Mouse (Mus musculus) intestine, postnatal 0 days (tissue): ENCODE measurements around the gene Klhl3. TPM values are rescaled to one million over a fixed set of nuclear protein-coding genes. Genes with fewer than 3 reads are reported as not detected.
"Not testable (repeated sequence)": the region's sequence is repeated elsewhere in the genome, so short reads cannot be mapped to it uniquely, and the experiment has no call there.

Experiments used
- ATAC-seq: fragments of 200-750 bp; cut with Nextera tagmentation; 2 replicates; pipeline ENCODE4 v1.8.0; 2017; ENCODE audit warnings: mild to moderate bottlenecking, moderate TSS enrichment, moderate library complexity
- H3K27ac ChIP-seq: fragments of 300-500 bp; sonication (generic); 2 replicates; pipeline ENCODE4 v1.5.1; 2014; ENCODE audit warnings: mild to moderate bottlenecking, low read depth, low read length, moderate library complexity
- H3K27me3 ChIP-seq: fragments of 300-500 bp; sonication (generic); replicated peaks from 2 replicates; pipeline ENCODE4 v1.6.1; 2014; ENCODE audit warnings: low read length, mixed read lengths; ENCODE audit not compliant: control insufficient read depth, insufficient read depth
- H3K36me3 ChIP-seq: fragments of 300-500 bp; sonication (generic); 2 replicates; pipeline ENCODE4 v1.6.1; 2014; ENCODE audit warnings: mild to moderate bottlenecking, moderate library complexity; ENCODE audit not compliant: control insufficient read depth, insufficient read depth
- H3K4me1 ChIP-seq: fragments of 300-500 bp; sonication (generic); replicated peaks from 2 replicates; pipeline ENCODE4 v1.6.1; 2014; ENCODE audit warnings: antibody characterized with exemption, low read length, mixed read lengths; ENCODE audit not compliant: control insufficient read depth, insufficient read depth
- H3K4me2 ChIP-seq: fragments of 300-500 bp; sonication (generic); replicated peaks from 2 replicates; pipeline ENCODE4 v1.6.1; 2014; ENCODE audit warnings: low read depth, mild to moderate bottlenecking, moderate library complexity
- H3K4me3 ChIP-seq: fragments of 300-500 bp; sonication (generic); 2 replicates; pipeline ENCODE4 v1.5.1; 2014; ENCODE audit warnings: low read depth, low read length
- H3K9ac ChIP-seq: fragments of 300-500 bp; sonication (generic); 2 replicates; pipeline ENCODE4 v1.6.1; 2014; ENCODE audit warnings: mild to moderate bottlenecking, low read depth, low read length
- H3K9me3 ChIP-seq: fragments of 300-500 bp; sonication (generic); 2 replicates; pipeline ENCODE4 v1.6.1; 2016; ENCODE audit warnings: mixed run types; ENCODE audit not compliant: control insufficient read depth
- CTCF ChIP-seq: sonication (generic); IDR thresholded peaks from 2 replicates; pipeline ENCODE4 v1.5.1; 2016; ENCODE audit warnings: low read depth, mild to moderate bottlenecking, control low read depth, antibody characterized with exemption, moderate library complexity
- WGBS: fragments of 180-500 bp; shearing (Covaris S2); extraction: QIAGEN DNeasy Blood & Tissue Kit; methylation state at CpG from one replicate; pipeline ENCODE4 v1.1.7; 2014; 5-methylcytosine and 5-hydroxymethylcytosine counted together
- polyA plus RNA-seq: library from polyadenylated mRNA; unstranded; fragments of >200 nt; fragmentation: Nextera tagmentation; extraction: Ambion mirVana; gene quantifications from 2 replicates; pipeline ENCODE4 v1.2.1, GENCODE M21; 2015

The Klhl3 gene
- polyA plus RNA-seq, 1 experiment from 2014 or later: 0.74 TPM

DNA sequence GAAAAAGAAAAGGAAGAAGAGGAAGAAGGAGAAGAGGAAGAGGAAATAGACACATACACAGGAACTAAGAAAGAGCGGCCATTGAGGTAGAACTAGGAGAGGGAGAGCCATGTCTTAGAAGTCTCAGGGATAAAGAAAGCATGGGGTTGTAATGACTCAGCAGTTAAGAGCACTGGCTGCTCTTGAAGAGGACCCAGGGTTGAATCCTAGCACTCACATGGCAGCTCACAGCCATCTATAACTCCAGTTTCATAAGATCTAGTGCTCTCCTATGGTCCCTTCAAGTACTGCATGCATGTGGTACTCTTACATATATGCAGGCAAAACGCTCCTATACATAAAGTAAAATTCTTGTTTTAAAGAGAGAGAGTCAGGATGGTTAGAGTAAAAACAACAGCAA lies 42.6 kb upstream of the Klhl3 start:
- Histone ChIP-seq H3K27me3 (no peaks in the 10 kb centered on the region), H3K9me3 (no peaks in the 10 kb centered on the region), H3K4me3 (no peak overlapping the region), H3K4me1 (0 out of 2 replicates have a peak, but pooled peaks cover 3% of the 10 kb centered on the region), H3K4me2 (no peak overlapping the region), H3K36me3 (peaks cover 17% of the 10 kb centered on the region), H3K9ac (no peak overlapping the region), H3K27ac (no peak overlapping the region)
- TF ChIP-seq CTCF: peak; percentile 24; the same call in 1 of the 2 replicates
- WGBS: 92% methylated on average over 2 of the region's 2 CpGs
- ATAC-seq: no peak

DNA sequence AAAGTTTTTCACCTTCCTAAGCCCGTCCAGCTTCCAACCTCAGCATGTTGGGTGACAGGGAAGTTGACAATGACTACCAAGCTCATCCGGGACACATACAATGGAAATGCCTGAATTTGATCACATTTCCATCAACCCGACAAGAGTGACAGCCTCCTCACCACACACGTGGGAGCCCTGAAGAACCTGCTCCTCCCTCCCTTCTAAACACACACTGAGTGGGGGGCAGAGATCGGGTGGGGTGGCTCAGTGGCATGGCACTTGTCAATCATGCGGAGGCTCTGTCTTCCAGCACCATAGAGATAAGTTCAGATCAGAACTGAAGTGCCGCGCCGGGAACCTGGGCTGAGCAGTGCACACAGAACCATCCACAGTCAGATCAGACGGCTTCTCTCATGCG lies 37.0 kb upstream of the Klhl3 start:
- H3K4me3 ChIP-seq: no peak overlapping the region
- no peak for ATAC-seq
- H3K36me3 ChIP-seq: no peaks in the 10 kb centered on the region
- H3K27me3 ChIP-seq: no peaks in the 10 kb centered on the region
- TF ChIP-seq CTCF: no peak
- H3K4me1 ChIP-seq: no peaks in the 10 kb centered on the region
- H3K4me2 ChIP-seq: no peak overlapping the region
- no peaks in the 10 kb centered on the region for H3K9me3 ChIP-seq
- no peak overlapping the region for H3K27ac ChIP-seq
- WGBS: 75% methylated on average over 11 of the region's 11 CpGs
- no peak overlapping the region for H3K9ac ChIP-seq

DNA sequence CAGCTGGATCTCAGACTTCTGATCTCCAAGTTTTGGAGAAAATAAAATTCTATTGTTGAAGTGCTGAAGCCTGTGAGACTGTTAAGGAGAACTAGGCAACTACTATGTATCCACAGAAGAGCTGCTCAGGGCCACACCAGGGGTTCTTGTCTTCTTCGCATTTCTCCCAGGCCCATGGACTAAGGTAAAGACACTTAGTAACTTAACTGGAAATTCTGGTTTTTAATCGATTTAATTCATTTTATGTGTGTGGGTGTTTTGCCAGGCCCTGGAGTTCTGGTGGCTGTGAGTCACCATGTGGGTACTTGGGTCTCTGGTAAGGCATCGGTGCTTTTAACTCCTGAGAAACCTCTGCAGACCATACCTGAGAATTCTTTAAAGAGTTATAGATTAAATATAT lies 36.2 kb upstream of the Klhl3 start:
- Histone ChIP-seq H3K4me2 (no peak overlapping the region), H3K27me3 (no peaks in the 10 kb centered on the region), H3K9me3 (no peaks in the 10 kb centered on the region), H3K4me3 (no peak overlapping the region), H3K9ac (no peak overlapping the region), H3K36me3 (no peaks in the 10 kb centered on the region), H3K27ac (no peak overlapping the region), H3K4me1 (no peaks in the 10 kb centered on the region)
- WGBS: 76% methylated on average over 3 of the region's 3 CpGs
- no peak for ATAC-seq
- TF ChIP-seq CTCF: no peak

DNA sequence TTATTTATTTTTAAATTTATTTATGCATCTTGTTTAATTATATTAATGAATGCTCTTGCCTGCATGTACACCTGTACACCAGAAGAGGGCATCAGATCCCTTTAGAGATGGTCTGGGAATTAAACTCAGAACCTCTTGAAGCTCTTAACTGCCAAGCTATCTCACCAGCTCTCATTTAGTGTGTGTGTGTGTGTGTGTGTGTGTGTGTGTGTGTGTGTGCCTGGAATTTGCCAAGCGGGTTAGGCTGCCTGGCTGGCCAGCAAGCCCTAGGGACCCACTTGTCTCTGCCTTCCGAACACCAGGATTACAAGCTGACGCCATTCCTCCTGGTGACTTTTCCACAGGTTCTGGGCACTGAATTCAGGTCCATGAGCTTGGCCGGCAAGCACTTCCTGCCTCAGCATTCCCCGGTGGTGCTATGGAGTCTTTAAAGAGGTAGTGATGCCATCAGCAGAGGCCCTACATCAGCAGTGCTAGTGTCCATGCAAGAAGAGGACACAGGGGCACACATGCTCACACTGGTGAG lies 35.7 kb upstream of the Klhl3 start:
- peak overlapping the region; percentile 65 for H3K4me2 ChIP-seq
- ATAC-seq: peak; percentile 54; the same call in 1 of the 2 replicates
- no peaks in the 10 kb centered on the region for H3K9me3 ChIP-seq
- TF ChIP-seq CTCF: peak; percentile 73
- H3K27me3 ChIP-seq: no peaks in the 10 kb centered on the region
- no peak overlapping the region for H3K27ac ChIP-seq
- H3K4me1 ChIP-seq: no peaks in the 10 kb centered on the region
- peak overlapping the region; percentile 33 for H3K4me3 ChIP-seq
- no peaks in the 10 kb centered on the region for H3K36me3 ChIP-seq
- WGBS: 42% methylated on average over 5 of the region's 5 CpGs
- no peak overlapping the region for H3K9ac ChIP-seq

DNA sequence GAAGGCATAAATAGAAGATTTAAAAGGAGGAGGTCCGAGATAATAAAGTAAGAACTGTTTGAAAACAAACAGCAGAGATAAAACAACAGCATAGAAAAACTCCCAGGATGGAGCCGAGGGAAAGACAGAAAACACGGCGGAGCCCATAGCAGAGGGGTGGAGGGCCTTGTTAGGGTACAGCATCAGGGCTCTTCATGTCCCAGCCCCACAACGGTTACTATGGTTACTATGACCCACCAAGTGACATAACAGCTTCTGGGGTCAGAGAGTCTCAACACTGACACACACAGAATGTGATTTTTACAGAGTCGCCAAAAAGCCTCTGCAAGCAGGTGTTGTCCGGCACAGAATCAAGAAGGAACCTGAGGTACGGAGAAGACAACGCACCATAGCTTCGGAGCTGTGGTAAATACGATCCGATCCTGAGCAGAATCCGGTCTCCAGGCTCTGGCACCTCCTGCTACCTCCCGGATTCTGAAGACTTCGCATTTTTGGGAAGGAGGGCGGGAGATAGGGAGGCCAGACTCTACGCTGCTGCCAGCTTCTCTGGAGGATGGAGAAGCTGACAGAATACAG lies 35.0 kb upstream of the Klhl3 start:
- no peaks in the 10 kb centered on the region for H3K27me3 ChIP-seq
- no peak overlapping the region for H3K27ac ChIP-seq
- H3K4me3 ChIP-seq: peak overlapping the region; percentile 33
- peak overlapping the region; percentile 0; the same call in 1 of the 2 replicates for H3K9ac ChIP-seq
- 2% methylated on average over 17 of the region's 17 CpGs for WGBS
- peak overlapping the region; percentile 65 for H3K4me2 ChIP-seq
- peak; percentile 78 for ATAC-seq
- no peaks in the 10 kb centered on the region for H3K4me1 ChIP-seq
- no peaks in the 10 kb centered on the region for H3K36me3 ChIP-seq
- no peaks in the 10 kb centered on the region for H3K9me3 ChIP-seq
- TF ChIP-seq CTCF: no peak

DNA sequence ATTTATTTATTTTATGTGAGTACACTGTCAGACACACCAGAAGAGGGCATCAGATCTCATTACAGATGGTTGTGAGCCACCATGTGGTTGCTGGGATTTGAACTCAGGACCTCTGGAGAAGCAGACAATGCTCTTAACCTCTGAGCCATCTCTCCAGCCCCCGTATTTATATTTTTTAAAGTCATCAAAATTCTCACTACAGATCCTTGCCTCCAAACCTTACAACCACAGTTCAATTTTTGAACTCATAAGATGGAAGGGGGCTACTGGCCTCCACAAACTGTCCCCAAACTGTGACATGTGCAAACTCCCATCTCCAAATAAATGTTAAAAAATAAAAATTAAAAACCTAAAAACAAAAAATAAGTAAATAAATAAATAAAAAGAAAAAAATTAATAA lies 34.4 kb upstream of the Klhl3 start:
- Histone ChIP-seq H3K4me1 (no peaks in the 10 kb centered on the region), H3K9me3 (no peaks in the 10 kb centered on the region), H3K4me2 (no peak overlapping the region), H3K27ac (no peak overlapping the region), H3K36me3 (no peaks in the 10 kb centered on the region), H3K27me3 (no peaks in the 10 kb centered on the region), H3K4me3 (no peak overlapping the region), H3K9ac (no peak overlapping the region)
- 75% methylated on average over 1 of the region's 1 CpGs for WGBS
- no peak for TF ChIP-seq CTCF
- ATAC-seq: no peak

DNA sequence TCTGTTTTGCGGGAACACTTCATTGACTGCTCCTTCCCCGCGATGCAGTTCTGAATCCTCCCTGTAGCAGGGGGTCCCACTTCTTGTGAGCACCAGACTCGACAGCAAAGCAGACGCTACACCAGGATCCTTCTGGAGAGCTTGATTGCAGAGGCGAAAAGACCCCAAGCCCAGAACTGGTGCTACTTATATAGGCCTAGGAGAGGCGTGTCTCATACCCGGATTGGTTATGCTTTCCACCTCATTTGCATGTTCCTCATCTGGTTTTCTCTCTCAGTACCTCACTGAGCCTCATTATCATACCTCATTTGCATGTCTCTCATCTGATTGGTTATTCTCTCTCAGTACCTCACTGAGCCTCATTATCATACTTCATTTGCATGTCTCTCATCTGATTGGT lies 33.2 kb upstream of the Klhl3 start:
- not testable (repeated sequence) for ATAC-seq
- WGBS: 97% methylated on average over 8 of the region's 8 CpGs

More for the DNA sequence above, 33.2 kb upstream of the Klhl3 start:
- not testable (repeated sequence) for H3K27ac ChIP-seq, H3K4me2 ChIP-seq, H3K4me1 ChIP-seq, H3K9me3 ChIP-seq, H3K4me3 ChIP-seq, H3K36me3 ChIP-seq, H3K27me3 ChIP-seq, H3K9ac ChIP-seq
